Mouse (Mus musculus): Measurements from ENCODE around the gene Sap18b. TPM values are rescaled to one million over a fixed set of nuclear protein-coding genes. Genes with fewer than 3 reads are reported as not detected.

Sap18b gene
- polyA plus RNA-seq, 1 experiment from 2014 or later, result 313 TPM

DNA sequence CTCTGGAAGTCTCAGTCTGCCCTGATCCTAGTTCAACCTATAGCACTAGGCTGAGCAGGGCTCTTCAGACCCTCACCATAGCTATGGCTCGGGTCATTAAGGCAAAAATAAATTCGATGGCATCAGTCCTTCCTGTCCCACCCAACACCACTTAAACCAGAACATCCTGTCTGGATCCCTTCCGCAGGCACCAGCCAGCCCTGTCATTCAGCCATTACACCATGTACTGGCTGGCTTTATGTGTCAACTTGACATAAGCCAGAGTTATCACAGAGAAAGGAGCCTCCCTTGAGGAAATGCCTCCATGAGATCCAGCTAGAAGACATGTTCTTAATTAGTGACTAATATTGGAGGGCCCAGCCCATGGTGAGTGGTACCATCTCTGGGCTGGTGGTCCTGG lies 2.4 kb upstream of the Sap18b start:
- no peak for ATAC-seq (ENCODE audit: borderline replicate concordance, extremely low read depth, low FRiP score, low TSS enrichment)
- Histone ChIP-seq H3K9ac (no peak overlapping the region), H3K27ac (no peak overlapping the region), H3K4me1 (no peaks in the 10 kb centered on the region), H3K9me3 (no peaks in the 10 kb centered on the region), H3K4me2 (no peak overlapping the region), H3K36me3 (no peaks in the 10 kb centered on the region), H3K27me3 (no peaks in the 10 kb centered on the region), H3K4me3 (no peak overlapping the region)
- 72% methylated on average over 3 of the region's 3 CpGs for WGBS

DNA sequence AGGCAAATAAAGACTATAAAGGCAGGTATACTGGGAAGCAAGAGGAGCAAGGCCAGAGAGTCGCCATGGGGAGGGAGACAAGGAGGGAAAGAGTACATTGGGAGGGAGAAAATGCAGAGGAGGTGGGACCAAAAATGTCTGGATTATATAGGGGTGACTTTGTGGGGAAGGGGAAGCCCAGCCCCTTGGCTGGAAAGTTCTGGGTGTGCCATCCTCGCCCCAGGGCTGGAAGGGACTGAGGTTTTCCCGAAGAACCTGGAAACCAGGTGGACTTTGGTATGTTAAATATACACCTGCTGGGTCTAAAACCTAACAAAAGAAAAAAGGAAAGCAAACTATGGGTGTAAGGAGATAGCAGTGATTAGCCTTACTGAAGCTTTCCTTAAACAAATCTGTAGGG lies 5.0 kb downstream of the Sap18b start:
- 63% methylated on average over 3 of the region's 3 CpGs for WGBS
- ATAC-seq (ENCODE audit: borderline replicate concordance, extremely low read depth, low FRiP score, low TSS enrichment), result no peak
- H3K9ac ChIP-seq, result no peak overlapping the region

DNA sequence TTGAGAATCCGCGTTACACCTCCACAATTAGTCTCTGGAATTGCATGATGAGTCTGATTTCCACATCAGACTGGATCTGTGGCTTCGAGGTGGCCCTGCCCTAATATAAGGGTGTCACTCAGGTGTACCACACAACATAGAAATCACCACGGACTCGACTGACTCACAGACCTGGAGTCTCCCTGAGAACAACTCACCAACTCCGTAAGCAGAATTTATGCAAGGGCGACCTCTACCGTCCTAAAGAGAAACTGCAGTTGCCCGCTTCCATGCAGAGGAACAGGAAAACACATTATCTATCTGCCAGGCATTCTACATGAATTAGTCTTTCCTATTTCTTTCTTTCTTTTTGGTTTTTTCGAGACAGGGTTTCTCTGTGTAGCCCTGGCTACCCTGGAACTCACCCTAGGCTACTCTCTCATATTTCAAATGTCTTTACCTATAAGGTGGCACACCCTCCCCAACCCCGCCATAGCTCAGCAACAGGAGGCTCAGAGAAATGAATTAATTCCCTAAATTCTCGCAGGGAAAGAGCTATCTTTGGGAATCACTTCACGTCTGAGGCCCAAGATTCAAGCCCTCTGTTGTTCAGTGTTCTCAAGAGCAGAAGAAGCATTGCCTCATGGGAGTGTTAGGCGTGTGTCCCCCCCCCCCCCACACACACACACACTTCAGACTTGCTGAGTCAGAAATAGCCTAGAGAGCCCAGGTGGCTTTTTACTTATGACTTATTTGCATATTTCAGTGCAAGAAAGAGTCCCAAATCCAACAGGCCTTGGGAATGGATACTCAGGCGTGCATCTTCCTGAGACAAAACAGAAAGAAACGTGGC lies 7.7 kb downstream of the Sap18b start:
- Histone ChIP-seq H3K9ac (peak overlapping the region; percentile 8; the same call in 1 of the 2 replicates), H3K4me3 (peak overlapping the region; percentile 34), H3K4me2 (peak overlapping the region; percentile 53), H3K36me3 (no peaks in the 10 kb centered on the region), H3K9me3 (no peaks in the 10 kb centered on the region), H3K27ac (0 out of 2 replicates have a peak overlapping the region, but pooled peaks have one; percentile 9), H3K4me1 (peaks cover 12% of the 10 kb centered on the region), H3K27me3 (no peaks in the 10 kb centered on the region)
- peak; percentile 63 for ATAC-seq (ENCODE audit: borderline replicate concordance, extremely low read depth, low FRiP score, low TSS enrichment)
- WGBS, result 17% methylated on average over 16 of the region's 16 CpGs

More for the DNA sequence above, 5.0 kb downstream of the Sap18b start:
- Histone ChIP-seq H3K4me2 (no peak overlapping the region), H3K4me3 (no peak overlapping the region), H3K9me3 (no peaks in the 10 kb centered on the region), H3K27me3 (no peaks in the 10 kb centered on the region), H3K4me1 (peaks cover 12% of the 10 kb centered on the region), H3K36me3 (no peaks in the 10 kb centered on the region), H3K27ac (no peak overlapping the region)

DNA sequence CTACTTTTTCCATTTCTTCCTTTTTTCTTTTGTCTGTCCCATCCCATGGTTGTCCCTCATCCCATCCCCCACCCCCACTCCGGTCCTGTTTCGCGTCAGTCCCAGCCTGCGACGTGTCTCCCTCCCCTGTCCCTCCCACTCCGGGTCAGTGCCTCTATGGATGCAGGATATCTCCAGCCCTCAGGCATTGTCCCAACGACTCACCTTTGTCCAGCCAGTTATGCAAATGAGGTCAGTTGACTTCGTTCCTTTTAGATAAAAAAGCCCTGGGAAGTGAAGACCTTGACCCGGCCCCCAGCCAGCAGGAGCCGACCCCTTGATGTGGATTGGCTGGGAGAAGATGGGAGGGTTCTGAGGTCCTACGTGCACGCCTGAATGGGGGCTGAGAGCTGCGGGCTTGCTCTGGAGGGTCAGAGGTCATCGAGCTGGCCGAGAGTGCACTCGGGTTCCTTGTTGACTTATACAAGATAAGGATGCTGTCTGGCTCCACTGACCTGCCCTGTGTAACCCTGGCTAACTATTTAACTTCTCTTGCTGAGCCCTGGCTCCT lies 8.4 kb downstream of the Sap18b start:
- H3K9ac ChIP-seq, result peak overlapping the region; percentile 8; the same call in 1 of the 2 replicates
- peaks cover 12% of the 10 kb centered on the region for H3K4me1 ChIP-seq
- H3K4me3 ChIP-seq, result peak overlapping the region; percentile 34
- no peaks in the 10 kb centered on the region for H3K9me3 ChIP-seq
- under 1% methylated on average over 16 of the region's 16 CpGs for WGBS
- no peaks in the 10 kb centered on the region for H3K27me3 ChIP-seq
- no peaks in the 10 kb centered on the region for H3K36me3 ChIP-seq
- H3K27ac ChIP-seq, result no peak overlapping the region
- peak overlapping the region; percentile 53 for H3K4me2 ChIP-seq
- peak; percentile 75 for ATAC-seq (ENCODE audit: borderline replicate concordance, extremely low read depth, low FRiP score, low TSS enrichment)

DNA sequence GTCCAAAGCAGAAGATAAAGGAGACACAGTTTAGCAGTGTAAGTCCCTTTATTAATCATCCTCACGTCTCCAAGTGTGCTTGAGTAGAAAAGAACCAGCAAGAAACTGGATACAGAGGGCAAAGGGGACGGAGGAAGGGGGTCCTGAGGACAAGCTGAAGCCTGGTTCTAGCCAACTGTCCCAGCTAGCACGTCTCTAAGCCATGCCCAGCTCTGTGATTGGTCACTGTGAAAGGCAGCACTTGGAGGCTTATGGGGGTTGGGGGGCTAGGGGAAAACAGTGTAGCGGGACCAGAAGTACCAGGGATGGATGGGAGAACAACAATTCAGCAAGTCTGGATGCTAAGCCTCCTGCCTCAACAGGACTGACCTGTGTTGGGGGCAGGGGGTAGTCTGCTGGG lies 10.7 kb downstream of the Sap18b start:
- H3K4me1 ChIP-seq, result peaks cover 12% of the 10 kb centered on the region
- H3K4me2 ChIP-seq, result no peak overlapping the region
- no peak overlapping the region for H3K4me3 ChIP-seq
- no peaks in the 10 kb centered on the region for H3K27me3 ChIP-seq
- H3K36me3 ChIP-seq, result peaks cover 4% of the 10 kb centered on the region; the same call in 1 of the 2 replicates
- 61% methylated on average over 4 of the region's 4 CpGs for WGBS
- ATAC-seq (ENCODE audit: borderline replicate concordance, extremely low read depth, low FRiP score, low TSS enrichment), result no peak
- H3K27ac ChIP-seq, result no peak overlapping the region
- no peaks in the 10 kb centered on the region for H3K9me3 ChIP-seq
- H3K9ac ChIP-seq, result no peak overlapping the region

DNA sequence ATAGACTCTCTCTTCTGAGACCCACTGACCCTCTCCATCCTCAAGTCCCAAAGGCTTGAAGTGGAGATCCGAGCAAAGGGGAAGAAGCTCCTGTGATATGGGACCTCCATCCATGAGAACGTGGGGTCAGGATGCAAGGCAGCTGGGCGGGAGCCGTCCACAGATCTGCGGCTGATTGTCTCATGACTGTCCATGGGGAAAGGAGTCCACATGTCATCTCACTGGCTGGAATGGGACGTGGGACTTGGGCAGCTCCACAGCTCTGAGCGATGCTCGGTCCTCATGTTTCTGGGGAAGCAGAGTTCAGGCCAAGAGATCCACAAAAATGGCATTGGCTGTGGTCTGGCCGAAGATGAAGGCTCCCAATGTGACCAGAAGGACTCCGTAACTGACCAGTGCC lies 12.1 kb downstream of the Sap18b start:
- Histone ChIP-seq H3K9ac (no peak overlapping the region), H3K9me3 (no peaks in the 10 kb centered on the region), H3K4me3 (no peak overlapping the region), H3K4me1 (peaks cover 12% of the 10 kb centered on the region), H3K36me3 (peaks cover 4% of the 10 kb centered on the region), H3K27me3 (no peaks in the 10 kb centered on the region), H3K4me2 (no peak overlapping the region), H3K27ac (no peak overlapping the region)
- ATAC-seq (ENCODE audit: borderline replicate concordance, extremely low read depth, low FRiP score, low TSS enrichment), result no peak
- 87% methylated on average over 10 of the region's 10 CpGs for WGBS

DNA sequence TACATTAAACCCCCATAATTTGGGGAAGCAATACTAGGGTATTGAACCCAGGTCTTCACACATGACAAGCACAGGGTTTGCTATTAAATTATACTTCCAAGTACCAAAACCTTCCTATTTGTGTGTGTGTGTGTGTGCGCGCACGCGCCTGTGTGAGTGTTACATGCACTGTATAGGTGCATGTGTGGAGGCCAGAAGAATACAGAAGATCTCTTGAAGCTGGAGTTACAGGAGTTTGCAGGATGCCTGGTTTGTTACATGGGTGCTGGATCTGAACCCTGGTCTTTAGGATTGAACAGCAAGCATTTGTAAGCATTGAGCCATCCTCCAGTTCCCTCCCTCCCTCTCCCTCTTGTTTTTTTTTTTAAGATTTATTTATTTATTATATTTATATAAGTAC lies 14.1 kb downstream of the Sap18b start:
- Histone ChIP-seq H3K4me1 (no peaks in the 10 kb centered on the region), H3K9ac (no peak overlapping the region), H3K27ac (no peak overlapping the region), H3K9me3 (no peaks in the 10 kb centered on the region), H3K27me3 (no peaks in the 10 kb centered on the region), H3K4me2 (no peak overlapping the region), H3K36me3 (peaks cover 4% of the 10 kb centered on the region), H3K4me3 (no peak overlapping the region)
- no peak for ATAC-seq (ENCODE audit: borderline replicate concordance, extremely low read depth, low FRiP score, low TSS enrichment)
- WGBS, result 94% methylated on average over 4 of the region's 4 CpGs

DNA sequence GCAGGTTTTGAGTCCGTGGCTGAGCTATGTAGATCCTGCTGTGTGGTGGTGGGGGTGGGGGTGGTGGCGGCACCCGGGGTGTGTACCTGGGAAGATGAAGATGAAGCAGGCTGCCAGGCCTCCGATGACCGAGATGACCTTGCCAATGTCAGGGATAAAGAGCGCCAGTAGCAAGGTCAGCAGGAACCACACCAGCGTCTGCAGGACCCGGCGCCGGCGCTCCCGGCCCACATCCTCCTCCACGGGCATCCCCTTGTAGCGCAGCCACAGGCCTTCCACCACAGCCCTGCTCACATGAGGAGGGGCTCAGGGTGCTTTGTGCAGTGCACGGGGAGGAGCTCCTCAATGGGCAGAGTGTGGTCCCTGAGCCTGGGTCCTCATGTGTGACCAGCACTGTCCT lies 16.3 kb downstream of the Sap18b start:
- 93% methylated on average over 15 of the region's 15 CpGs for WGBS
- Histone ChIP-seq H3K9me3 (no peaks in the 10 kb centered on the region), H3K27me3 (no peaks in the 10 kb centered on the region), H3K4me2 (no peak overlapping the region), H3K4me1 (no peaks in the 10 kb centered on the region), H3K9ac (no peak overlapping the region), H3K4me3 (no peak overlapping the region), H3K36me3 (peaks cover 4% of the 10 kb centered on the region), H3K27ac (no peak overlapping the region)
- no peak for ATAC-seq (ENCODE audit: borderline replicate concordance, extremely low read depth, low FRiP score, low TSS enrichment)

DNA sequence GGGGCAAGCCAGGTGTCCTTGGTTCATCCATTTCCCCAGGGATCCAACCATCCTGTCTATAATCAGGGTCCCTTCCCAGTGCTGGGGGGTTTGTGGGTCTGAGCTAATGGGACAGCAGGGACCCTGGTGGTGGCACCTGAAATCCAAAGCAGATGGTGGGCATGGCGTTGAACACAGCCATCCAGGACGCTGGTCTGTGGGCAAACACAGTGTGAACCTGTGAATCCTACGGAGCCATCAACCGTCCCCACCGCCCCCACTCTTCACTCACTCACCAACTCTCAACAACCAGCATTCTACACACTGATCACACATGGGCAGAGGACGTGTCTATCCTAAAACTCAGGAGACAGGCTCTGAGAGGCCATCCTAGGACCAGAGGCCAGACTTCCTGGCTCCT lies 18.8 kb downstream of the Sap18b start:
- Histone ChIP-seq H3K36me3 (peaks cover 4% of the 10 kb centered on the region), H3K27ac (no peak overlapping the region), H3K4me1 (no peaks in the 10 kb centered on the region), H3K9ac (no peak overlapping the region), H3K9me3 (no peaks in the 10 kb centered on the region), H3K4me2 (no peak overlapping the region), H3K4me3 (no peak overlapping the region), H3K27me3 (no peaks in the 10 kb centered on the region)
- no peak for ATAC-seq (ENCODE audit: borderline replicate concordance, extremely low read depth, low FRiP score, low TSS enrichment)
- 86% methylated on average over 6 of the region's 6 CpGs for WGBS

DNA sequence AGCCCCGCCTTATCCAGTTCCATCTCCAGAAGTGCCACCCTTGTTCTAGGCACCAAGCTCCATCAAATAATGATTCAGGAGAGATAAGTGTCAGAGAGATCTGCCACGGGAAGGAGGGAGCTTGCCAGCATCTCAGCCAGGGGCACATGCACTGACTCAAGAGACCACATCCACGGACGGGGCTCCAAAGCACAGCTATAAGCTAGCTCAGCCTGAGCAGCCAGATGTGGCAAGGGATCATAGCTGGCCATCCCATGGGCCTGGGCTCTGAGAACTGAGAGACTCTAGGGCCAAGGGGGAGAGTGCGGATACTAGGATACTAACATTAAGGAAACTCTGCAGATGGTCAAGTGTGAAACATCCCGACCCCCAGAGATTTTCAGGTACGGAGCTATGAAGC lies 19.9 kb downstream of the Sap18b start:
- H3K27ac ChIP-seq, result no peak overlapping the region
- H3K4me3 ChIP-seq, result no peak overlapping the region
- no peaks in the 10 kb centered on the region for H3K9me3 ChIP-seq
- H3K27me3 ChIP-seq, result no peaks in the 10 kb centered on the region
- H3K4me1 ChIP-seq, result no peaks in the 10 kb centered on the region
- ATAC-seq (ENCODE audit: borderline replicate concordance, extremely low read depth, low FRiP score, low TSS enrichment), result no peak
- WGBS, result 86% methylated on average over 7 of the region's 7 CpGs
- H3K9ac ChIP-seq, result no peak overlapping the region
- no peak overlapping the region for H3K4me2 ChIP-seq
- H3K36me3 ChIP-seq, result peaks cover 4% of the 10 kb centered on the region

DNA sequence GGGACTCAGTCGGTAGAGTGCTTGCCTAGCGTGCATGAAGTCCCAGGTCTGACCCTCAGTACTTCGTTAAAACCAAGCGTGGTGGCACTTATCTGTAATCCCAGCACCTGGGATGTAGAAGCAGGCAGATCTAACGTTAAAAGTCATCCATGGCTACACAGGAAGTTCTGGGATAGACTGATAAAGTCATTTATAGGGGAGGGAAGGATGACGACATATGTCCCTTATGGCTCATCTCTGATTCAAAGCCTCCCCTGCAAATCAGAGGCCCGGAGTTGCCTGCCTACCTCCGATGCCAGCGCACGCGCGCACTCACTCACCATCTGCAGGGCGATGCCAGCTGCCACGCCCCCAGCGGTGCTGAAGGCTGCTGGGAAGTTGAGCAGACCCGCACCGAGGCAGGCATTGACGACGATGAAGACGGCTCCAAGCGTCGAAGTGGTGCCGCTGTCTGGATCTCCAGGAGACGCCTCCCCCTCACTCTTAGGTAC lies 23.0 kb downstream of the Sap18b start:
- Histone ChIP-seq H3K27me3 (no peaks in the 10 kb centered on the region), H3K4me3 (no peak overlapping the region), H3K4me1 (peaks cover 11% of the 10 kb centered on the region), H3K27ac (no peak overlapping the region), H3K9me3 (no peaks in the 10 kb centered on the region), H3K9ac (no peak overlapping the region), H3K36me3 (no peaks in the 10 kb centered on the region), H3K4me2 (no peak overlapping the region)
- 74% methylated on average over 24 of the region's 24 CpGs for WGBS
- ATAC-seq (ENCODE audit: borderline replicate concordance, extremely low read depth, low FRiP score, low TSS enrichment), result no peak

DNA sequence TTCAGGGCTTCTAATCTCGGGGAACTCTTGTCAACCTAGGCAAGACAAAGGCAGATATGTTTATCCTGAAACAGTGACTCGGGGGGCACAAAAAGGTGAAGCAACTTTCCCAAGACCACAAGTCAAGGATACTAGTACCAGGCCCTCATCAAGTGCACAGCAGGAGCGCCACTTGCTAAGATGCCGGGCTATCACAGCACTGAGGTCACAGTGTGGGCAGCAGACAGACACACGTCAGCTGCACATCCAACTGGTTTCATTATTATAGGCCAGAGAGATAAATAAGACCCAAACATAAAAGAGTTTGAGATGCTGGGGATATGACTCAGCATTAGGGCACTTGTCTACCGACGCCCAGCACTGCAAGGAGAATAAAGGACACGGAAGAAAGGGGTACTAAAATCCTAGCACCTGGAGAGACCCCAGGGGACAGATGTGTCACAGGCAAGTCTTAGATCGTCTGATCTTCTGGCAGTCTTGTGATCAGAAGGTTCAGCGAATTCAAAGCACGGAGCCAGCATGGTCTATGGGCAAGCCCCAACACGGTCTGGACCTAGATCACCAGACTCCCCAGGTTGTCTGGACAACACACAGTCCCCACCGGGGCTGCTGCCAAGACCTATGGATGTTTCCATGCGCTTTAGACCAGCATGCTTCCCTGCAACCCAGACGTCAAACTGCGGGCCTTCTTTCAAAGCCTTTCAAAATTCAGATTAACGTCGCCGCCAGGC lies 23.8 kb downstream of the Sap18b start:
- 88% methylated on average over 19 of the region's 19 CpGs for WGBS
- ATAC-seq (ENCODE audit: borderline replicate concordance, extremely low read depth, low FRiP score, low TSS enrichment), result no peak

More for the DNA sequence above, 23.8 kb downstream of the Sap18b start:
- no peak overlapping the region for H3K4me3 ChIP-seq
- H3K4me2 ChIP-seq, result no peak overlapping the region
- no peaks in the 10 kb centered on the region for H3K36me3 ChIP-seq
- no peaks in the 10 kb centered on the region for H3K9me3 ChIP-seq
- no peak overlapping the region for H3K9ac ChIP-seq
- H3K4me1 ChIP-seq, result peaks cover 11% of the 10 kb centered on the region
- no peak overlapping the region for H3K27ac ChIP-seq
- no peaks in the 10 kb centered on the region for H3K27me3 ChIP-seq

Measured in lung, embryonic 15.5 days (tissue).